Comparison of ENCODE assay signal across 9 mouse cellular contexts in the genomic region with DNA sequence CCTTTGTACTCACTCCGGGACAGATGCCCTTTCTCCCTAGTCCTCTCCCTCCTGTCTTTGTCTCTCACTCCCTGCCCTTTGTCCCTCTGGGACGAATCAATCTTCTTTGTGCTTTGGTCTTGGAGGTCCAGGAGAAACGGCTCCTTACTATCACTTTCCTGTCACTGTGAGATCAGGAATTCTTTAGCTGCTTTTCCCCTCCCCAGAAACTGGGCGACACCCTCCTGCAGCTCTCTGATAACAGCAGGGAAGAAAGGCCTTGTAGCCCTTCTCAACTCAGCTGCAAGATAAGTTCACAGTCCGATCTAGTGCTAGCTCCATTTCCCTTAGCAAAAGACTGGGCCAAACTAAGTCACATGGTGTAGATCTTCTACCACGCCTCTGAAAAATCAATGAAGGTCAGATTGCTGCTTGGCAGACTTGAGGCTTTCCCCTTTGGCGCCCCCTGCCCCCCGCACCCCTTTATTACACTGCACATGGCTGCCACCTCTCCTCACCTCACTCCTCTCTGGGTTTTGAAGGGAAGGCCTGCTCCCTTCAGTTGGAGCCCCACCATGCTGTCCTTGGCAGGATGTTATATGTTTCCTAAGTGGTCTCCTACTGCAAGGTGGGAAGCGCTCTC. TPM values are rescaled to one million over a fixed set of nuclear protein-coding genes. Genes with fewer than 3 reads are reported as not detected.
DNase-seq lines count a peak whose midpoint lies in the region; ATAC-seq and TF ChIP-seq lines count a peak whose summit lies in the region.
"Had no signal": no experiment of that assay in that cellular context is flagged by ENCODE, and none has a peak within 500 bp of the region (broad histone marks: within the 10 kb centered on the region; RNA-seq: fewer than 3 reads in every experiment).

No protein-coding gene starts in this region.

- H3K4me2 ChIP-seq in hindbrain, embryonic 13.5 days, result no peak overlapping the region
- no peak overlapping the region for H3K4me2 ChIP-seq in hindbrain, embryonic 12.5 days (replicated peaks)
- no peak overlapping the region for H3K4me2 ChIP-seq in embryonic facial prominence, embryonic 14.5 days (ENCODE audit: low read depth, low read length)
- peak overlapping the region; percentile 71 for H3K4me2 ChIP-seq in liver, postnatal 0 days (ENCODE audit: low read depth, low read length)
- H3K4me2 ChIP-seq: embryonic facial prominence, embryonic 15.5 days had no signal

- WGBS in hindbrain, embryonic 13.5 days, result 19% methylated on average over 9 of the region's 9 CpGs
- WGBS in hindbrain, embryonic 12.5 days, result 18% methylated on average over 9 of the region's 9 CpGs
- WGBS in embryonic facial prominence, embryonic 14.5 days, result 28% methylated on average over 9 of the region's 9 CpGs
- WGBS in liver, postnatal 0 days (ENCODE audit: insufficient replicate concordance), result 39% methylated on average over 9 of the region's 9 CpGs

- no peak for ATAC-seq in hindbrain, embryonic 13.5 days (ENCODE audit: low FRiP score)
- ATAC-seq in hindbrain, embryonic 12.5 days (ENCODE audit: low FRiP score), result no peak
- ATAC-seq in embryonic facial prominence, embryonic 14.5 days (ENCODE audit: low read depth), result peak; percentile 12; the same call in 1 of the 2 replicates
- peak; percentile 96 for ATAC-seq in liver, postnatal 0 days
- ATAC-seq in inflammation-experienced regulatory T-cells, adult 6 months, result no peak

- H3K4me3 ChIP-seq in hindbrain, embryonic 13.5 days, result no peak overlapping the region
- no peak overlapping the region for H3K4me3 ChIP-seq in hindbrain, embryonic 12.5 days
- no peak overlapping the region for H3K4me3 ChIP-seq in embryonic facial prominence, embryonic 14.5 days (ENCODE audit: low read depth, low read length)
- peak overlapping the region; percentile 44 for H3K4me3 ChIP-seq in liver, postnatal 0 days (ENCODE audit: low read depth, low read length)
- H3K4me3 ChIP-seq: embryonic facial prominence, embryonic 15.5 days had no signal

- peaks cover 2% of the 10 kb centered on the region; the same call in 1 of the 2 replicates for H3K27me3 ChIP-seq in hindbrain, embryonic 13.5 days
- no peaks in the 10 kb centered on the region for H3K27me3 ChIP-seq in hindbrain, embryonic 12.5 days
- no peaks in the 10 kb centered on the region for H3K27me3 ChIP-seq in embryonic facial prominence, embryonic 14.5 days (replicated peaks; ENCODE audit: control insufficient read depth, insufficient read depth, low read length)
- no peaks in the 10 kb centered on the region for H3K27me3 ChIP-seq in liver, postnatal 0 days (ENCODE audit: insufficient read depth, low read length)
- H3K27me3 ChIP-seq: embryonic facial prominence, embryonic 15.5 days had no signal

- DNase-seq in MEL-GATA-1-ER (ENCODE audit: extremely low read depth, low read depth), result peak; percentile 91
- peak; percentile 51 for DNase-seq in embryonic facial prominence, embryonic 14.5 days (ENCODE audit: low spot score)
- peak; percentile 65 for DNase-seq in liver, postnatal 0 days
- DNase-seq in cerebellum, adult 18-20 months, result no peak
- no peak for DNase-seq in frontal cortex, postnatal 25 days (ENCODE audit: low spot score in 2 of 2)

- H3K9me3 ChIP-seq in hindbrain, embryonic 13.5 days, result no peaks in the 10 kb centered on the region
- no peaks in the 10 kb centered on the region for H3K9me3 ChIP-seq in hindbrain, embryonic 12.5 days (replicated peaks)
- H3K9me3 ChIP-seq in embryonic facial prominence, embryonic 14.5 days (ENCODE audit: control insufficient read depth, low read length), result no peaks in the 10 kb centered on the region
- no peaks in the 10 kb centered on the region for H3K9me3 ChIP-seq in liver, postnatal 0 days (ENCODE audit: low read length)
- H3K9me3 ChIP-seq: embryonic facial prominence, embryonic 15.5 days had no signal

- TF ChIP-seq EP300 in liver, postnatal 0 days (IDR thresholded peaks at IDR 0.05; ENCODE audit: low read depth), result peak; percentile 94

- H3K27ac ChIP-seq in hindbrain, embryonic 13.5 days, result no peak overlapping the region
- H3K27ac ChIP-seq in hindbrain, embryonic 12.5 days, result no peak overlapping the region
- H3K27ac ChIP-seq in embryonic facial prominence, embryonic 14.5 days (replicated peaks; ENCODE audit: low read depth, low read length), result no peak overlapping the region
- peak overlapping the region; percentile 84 for H3K27ac ChIP-seq in liver, postnatal 0 days (ENCODE audit: low read depth)
- H3K27ac ChIP-seq: embryonic facial prominence, embryonic 15.5 days had no signal

- peak; percentile 71 for TF ChIP-seq CTCF in liver, postnatal 0 days (IDR thresholded peaks at IDR 0.05; ENCODE audit: low read depth)

- peak overlapping the region; percentile 56 for H3K9ac ChIP-seq in hindbrain, embryonic 13.5 days
- H3K9ac ChIP-seq in hindbrain, embryonic 12.5 days, result no peak overlapping the region
- H3K9ac ChIP-seq in embryonic facial prominence, embryonic 14.5 days (ENCODE audit: low read depth, low read length), result no peak overlapping the region
- peak overlapping the region; percentile 62 for H3K9ac ChIP-seq in liver, postnatal 0 days (replicated peaks)
- H3K9ac ChIP-seq: embryonic facial prominence, embryonic 15.5 days had no signal

- peaks cover 30% of the 10 kb centered on the region for H3K36me3 ChIP-seq in hindbrain, embryonic 13.5 days
- H3K36me3 ChIP-seq in hindbrain, embryonic 12.5 days, result peaks cover 19% of the 10 kb centered on the region; the same call in 1 of the 2 replicates
- peaks cover 48% of the 10 kb centered on the region; the same call in 1 of the 2 replicates for H3K36me3 ChIP-seq in embryonic facial prominence, embryonic 14.5 days (ENCODE audit: control insufficient read depth, insufficient read depth, low read length)
- H3K36me3 ChIP-seq in liver, postnatal 0 days (replicated peaks; ENCODE audit: insufficient read depth, low read length), result peaks cover 39% of the 10 kb centered on the region

- peaks cover 11% of the 10 kb centered on the region for H3K4me1 ChIP-seq in hindbrain, embryonic 13.5 days (replicated peaks)
- peaks cover 2% of the 10 kb centered on the region; the same call in 1 of the 2 replicates for H3K4me1 ChIP-seq in hindbrain, embryonic 12.5 days
- no peaks in the 10 kb centered on the region for H3K4me1 ChIP-seq in embryonic facial prominence, embryonic 14.5 days (ENCODE audit: control insufficient read depth, insufficient read depth, low read length)
- H3K4me1 ChIP-seq in liver, postnatal 0 days (ENCODE audit: insufficient read depth), result peaks cover 30% of the 10 kb centered on the region
- H3K4me1 ChIP-seq: embryonic facial prominence, embryonic 15.5 days had no signal

RNA-seq across cellular contexts. Expression of a gene that starts 8.9 kb away (rescaled TPM):
- polyA plus RNA-seq in hindbrain, embryonic 13.5 days (2015; fragmentation: Nextera tagmentation; extraction: Ambion mirVana), result 17.2 and 20.3 TPM in 2 replicates
- 21.7 and 27.4 TPM in 2 replicates for polyA plus RNA-seq in hindbrain, embryonic 12.5 days (2016; fragmentation: Nextera tagmentation; extraction: Ambion mirVana)
- 23.6 and 26.1 TPM in 2 replicates for polyA plus RNA-seq in embryonic facial prominence, embryonic 14.5 days (2014; fragmentation: Nextera tagmentation; extraction: Ambion mirVana)
- polyA plus RNA-seq in liver, postnatal 0 days (2015; fragmentation: Nextera tagmentation; extraction: Ambion mirVana), result 9.4 and 9.6 TPM in 2 replicates
- 1 to 10 TPM; 5.4 to 8.6 (median 7.3) TPM for polyA plus RNA-seq in inflammation-experienced regulatory T-cells, adult 6 months (2017; shearing (Covaris generic))

RNA-seq across cellular contexts. Expression of a gene that starts 23.6 kb away (rescaled TPM):
- not detected in 2 replicates for polyA plus RNA-seq in hindbrain, embryonic 13.5 days (2015; fragmentation: Nextera tagmentation; extraction: Ambion mirVana)
- not detected in 2 replicates for polyA plus RNA-seq in hindbrain, embryonic 12.5 days (2016; fragmentation: Nextera tagmentation; extraction: Ambion mirVana)
- polyA plus RNA-seq in embryonic facial prominence, embryonic 14.5 days (2014; fragmentation: Nextera tagmentation; extraction: Ambion mirVana), result not detected in 2 replicates
- polyA plus RNA-seq in liver, postnatal 0 days (2015; fragmentation: Nextera tagmentation; extraction: Ambion mirVana), result 1.3 and 1.8 TPM in 2 replicates
- not detected for polyA plus RNA-seq in inflammation-experienced regulatory T-cells, adult 6 months (2017; shearing (Covaris generic))
- polyA plus RNA-seq: embryonic facial prominence, embryonic 15.5 days had no signal

RNA-seq across cellular contexts. Expression of a gene that starts 42.4 kb away (rescaled TPM):
- polyA plus RNA-seq in hindbrain, embryonic 13.5 days (2015; fragmentation: Nextera tagmentation; extraction: Ambion mirVana), result 27.9 and 31.0 TPM in 2 replicates
- 50.9 and 63.1 TPM in 2 replicates for polyA plus RNA-seq in hindbrain, embryonic 12.5 days (2016; fragmentation: Nextera tagmentation; extraction: Ambion mirVana)
- polyA plus RNA-seq in embryonic facial prominence, embryonic 14.5 days (2014; fragmentation: Nextera tagmentation; extraction: Ambion mirVana), result 74.4 and 76.8 TPM in 2 replicates
- 10.1 and 10.4 TPM in 2 replicates for polyA plus RNA-seq in liver, postnatal 0 days (2015; fragmentation: Nextera tagmentation; extraction: Ambion mirVana)
- 1 to 10 TPM in 1 of 3 experiments, under 1 TPM in 1, not detected in 1; 0.26 to 1.0 TPM for polyA plus RNA-seq in inflammation-experienced regulatory T-cells, adult 6 months (2017; shearing (Covaris generic))

RNA-seq across cellular contexts. Expression of a gene that starts 51.2 kb away (rescaled TPM):
- 10.6 and 11.4 TPM in 2 replicates for polyA plus RNA-seq in hindbrain, embryonic 13.5 days (2015; fragmentation: Nextera tagmentation; extraction: Ambion mirVana)
- polyA plus RNA-seq in hindbrain, embryonic 12.5 days (2016; fragmentation: Nextera tagmentation; extraction: Ambion mirVana), result 13.8 and 14.1 TPM in 2 replicates
- 8.4 and 8.9 TPM in 2 replicates for polyA plus RNA-seq in embryonic facial prominence, embryonic 14.5 days (2014; fragmentation: Nextera tagmentation; extraction: Ambion mirVana)
- 1.7 and 2.2 TPM in 2 replicates for polyA plus RNA-seq in liver, postnatal 0 days (2015; fragmentation: Nextera tagmentation; extraction: Ambion mirVana)
- 1 to 10 TPM; 2.6 to 4.9 (median 2.8) TPM for polyA plus RNA-seq in inflammation-experienced regulatory T-cells, adult 6 months (2017; shearing (Covaris generic))

RNA-seq across cellular contexts. Expression of a gene that starts 51.9 kb away (rescaled TPM):
- polyA plus RNA-seq in hindbrain, embryonic 13.5 days (2015; fragmentation: Nextera tagmentation; extraction: Ambion mirVana), result 15.0 and 15.2 TPM in 2 replicates
- 16.4 and 17.4 TPM in 2 replicates for polyA plus RNA-seq in hindbrain, embryonic 12.5 days (2016; fragmentation: Nextera tagmentation; extraction: Ambion mirVana)
- polyA plus RNA-seq in embryonic facial prominence, embryonic 14.5 days (2014; fragmentation: Nextera tagmentation; extraction: Ambion mirVana), result 12.4 and 13.9 TPM in 2 replicates
- polyA plus RNA-seq in liver, postnatal 0 days (2015; fragmentation: Nextera tagmentation; extraction: Ambion mirVana), result 5.4 and 5.6 TPM in 2 replicates
- polyA plus RNA-seq in inflammation-experienced regulatory T-cells, adult 6 months (2017; shearing (Covaris generic)), result 1 to 10 TPM; 4.9 to 5.6 (median 5.5) TPM

Comparison
In these comparisons a context has a peak if more than half of its experiments do, and no peak if none do; other contexts are left out.
1. H3K9ac ChIP-seq: peak in hindbrain, embryonic 13.5 days (single experiment) and liver, postnatal 0 days (single experiment); none in hindbrain, embryonic 12.5 days (single experiment) and embryonic facial prominence, embryonic 14.5 days (single experiment).
2. ATAC-seq: peak in embryonic facial prominence, embryonic 14.5 days (single experiment) and liver, postnatal 0 days (single experiment); none in hindbrain, embryonic 13.5 days (single experiment), hindbrain, embryonic 12.5 days (single experiment) and inflammation-experienced regulatory T-cells, adult 6 months (single experiment).
3. DNase-seq: peak in MEL-GATA-1-ER (single experiment), embryonic facial prominence, embryonic 14.5 days (single experiment) and liver, postnatal 0 days (single experiment); none in cerebellum, adult 18-20 months (0 of 2) and frontal cortex, postnatal 25 days (0 of 2).